Mouse (Mus musculus): ENCODE measurements around the gene Lbh. TPM values are rescaled to one million over a fixed set of nuclear protein-coding genes. Genes with fewer than 3 reads are reported as not detected.
A peak's percentile ranks its signal among the peaks of the same experiment; 100 is the strongest.

Gene Lbh
- polyA plus RNA-seq, 1 experiment = 3.8 TPM

- Histone ChIP-seq H3K36me3 (ENCODE audit: control insufficient read depth, insufficient read depth, low read length) (no peaks in the 10 kb centered on the region), H3K4me1 (ENCODE audit: control insufficient read depth, insufficient read depth, low read length) (no peaks in the 10 kb centered on the region), H3K27me3 (ENCODE audit: control insufficient read depth, insufficient read depth, low read length) (no peaks in the 10 kb centered on the region), H3K4me3 (ENCODE audit: control insufficient read depth, low read depth, low read length) (no peak overlapping the region), H3K27ac (ENCODE audit: control insufficient read depth, insufficient read depth, low read depth, low read length) (no peak overlapping the region)
- TF ChIP-seq CTCF (IDR thresholded peaks at IDR 0.05; ENCODE audit: control insufficient read depth, insufficient read depth, insufficient replicate concordance, low read depth, low read length) (no peak), POLR2A (IDR thresholded peaks at IDR 0.05; ENCODE audit: control insufficient read depth, low read depth, low read length) (no peak)
Observed at GRCm38 (mm10) chr17:72973041-72973440, 54.9 kb downstream of the Lbh start.

DNA sequence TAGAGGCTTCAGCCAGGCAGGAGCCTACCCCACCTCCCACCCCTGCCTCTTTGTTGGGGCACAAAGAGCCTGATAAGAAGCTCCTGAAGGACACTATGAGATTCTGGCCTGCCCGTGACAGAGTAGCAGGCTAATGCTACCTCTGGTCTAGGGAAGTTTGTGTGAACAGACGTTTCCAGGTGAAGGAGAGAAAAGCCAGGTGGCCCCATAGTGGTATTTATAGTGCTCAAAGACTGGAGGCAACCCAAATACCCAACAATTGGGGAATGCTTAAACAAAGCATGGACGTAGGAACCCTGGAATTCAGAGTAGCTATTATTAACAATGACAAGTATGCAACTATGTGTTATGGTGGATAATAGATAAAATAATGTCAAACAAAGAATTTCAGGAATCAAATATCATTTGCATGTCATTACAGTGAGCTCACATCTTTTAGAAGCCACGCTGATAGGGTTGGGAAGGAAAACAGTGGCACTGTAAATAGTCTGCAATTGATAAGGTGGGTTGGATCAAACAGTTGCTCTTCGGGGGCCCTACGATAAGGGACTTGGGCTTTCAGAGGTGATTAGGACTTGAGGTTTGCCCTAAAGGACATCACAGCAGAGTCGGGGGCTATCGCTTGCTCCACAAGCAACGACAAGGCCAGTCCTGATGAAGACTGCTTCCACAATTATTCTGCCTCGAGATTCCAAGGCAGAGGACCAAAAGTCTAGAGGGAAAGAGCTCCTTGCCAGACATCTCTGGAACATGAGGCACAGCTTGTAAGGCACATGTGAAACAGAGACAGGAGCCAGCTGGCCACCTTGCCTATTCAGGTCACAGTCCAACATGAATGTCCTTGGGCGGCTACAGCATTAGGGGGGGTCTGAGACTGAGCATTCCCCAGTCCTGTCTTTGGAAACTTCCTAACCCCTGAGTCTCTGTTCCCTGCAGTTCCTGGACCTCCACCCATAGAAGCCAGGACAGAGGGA lies 58.4 kb downstream of the Lbh start:
- no peaks in the 10 kb centered on the region for H3K36me3 ChIP-seq (ENCODE audit: control insufficient read depth, insufficient read depth, low read length)
- TF ChIP-seq POLR2A (IDR thresholded peaks at IDR 0.05; ENCODE audit: control insufficient read depth, low read depth, low read length) (no peak), CTCF (IDR thresholded peaks at IDR 0.05; ENCODE audit: control insufficient read depth, insufficient read depth, insufficient replicate concordance, low read depth, low read length) (no peak)
- peak overlapping the region; percentile 32 for H3K27ac ChIP-seq (ENCODE audit: control insufficient read depth, insufficient read depth, low read depth, low read length)
- H3K27me3 ChIP-seq (ENCODE audit: control insufficient read depth, insufficient read depth, low read length) = no peaks in the 10 kb centered on the region
- H3K4me1 ChIP-seq (ENCODE audit: control insufficient read depth, insufficient read depth, low read length) = no peaks in the 10 kb centered on the region
- no peak overlapping the region for H3K4me3 ChIP-seq (ENCODE audit: control insufficient read depth, low read depth, low read length)

GRCm38 (mm10) chr17:72977616-72978015 lies 59.5 kb downstream of the Lbh start:
- H3K27me3 ChIP-seq (ENCODE audit: control insufficient read depth, insufficient read depth, low read length) = no peaks in the 10 kb centered on the region
- H3K4me1 ChIP-seq (ENCODE audit: control insufficient read depth, insufficient read depth, low read length) = no peaks in the 10 kb centered on the region
- TF ChIP-seq POLR2A (IDR thresholded peaks at IDR 0.05; ENCODE audit: control insufficient read depth, low read depth, low read length) = no peak
- TF ChIP-seq CTCF (IDR thresholded peaks at IDR 0.05; ENCODE audit: control insufficient read depth, insufficient read depth, insufficient replicate concordance, low read depth, low read length) = no peak
- H3K4me3 ChIP-seq (ENCODE audit: control insufficient read depth, low read depth, low read length) = no peak overlapping the region
- no peak overlapping the region for H3K27ac ChIP-seq (ENCODE audit: control insufficient read depth, insufficient read depth, low read depth, low read length)
- no peaks in the 10 kb centered on the region for H3K36me3 ChIP-seq (ENCODE audit: control insufficient read depth, insufficient read depth, low read length)

DNA sequence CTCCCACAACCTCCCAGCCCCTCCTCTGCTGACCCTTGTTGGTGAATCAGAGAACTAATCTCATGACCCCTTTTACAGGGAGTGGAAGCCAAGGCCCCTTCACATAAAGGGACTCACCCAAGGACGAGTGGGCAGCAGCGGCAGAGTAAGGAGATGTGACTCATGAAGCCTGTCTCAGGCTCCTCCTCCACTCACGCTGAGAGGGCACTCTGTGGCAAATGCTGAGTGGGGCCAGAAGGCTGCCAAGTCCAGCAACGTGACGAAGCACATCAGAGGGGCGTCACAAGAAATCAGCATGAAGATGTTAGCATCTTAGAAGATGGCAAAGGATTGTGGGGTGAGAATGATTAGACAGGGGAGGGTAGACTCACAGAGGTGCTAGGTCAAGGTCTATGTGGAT lies 64.1 kb downstream of the Lbh start:
- Histone ChIP-seq H3K27me3 (ENCODE audit: control insufficient read depth, insufficient read depth, low read length) (no peaks in the 10 kb centered on the region), H3K4me1 (ENCODE audit: control insufficient read depth, insufficient read depth, low read length) (no peaks in the 10 kb centered on the region), H3K4me3 (ENCODE audit: control insufficient read depth, low read depth, low read length) (no peak overlapping the region), H3K36me3 (ENCODE audit: control insufficient read depth, insufficient read depth, low read length) (no peaks in the 10 kb centered on the region), H3K27ac (ENCODE audit: control insufficient read depth, insufficient read depth, low read depth, low read length) (no peak overlapping the region)
- no peak for TF ChIP-seq CTCF (IDR thresholded peaks at IDR 0.05; ENCODE audit: control insufficient read depth, insufficient read depth, insufficient replicate concordance, low read depth, low read length)
- TF ChIP-seq POLR2A (IDR thresholded peaks at IDR 0.05; ENCODE audit: control insufficient read depth, low read depth, low read length) = no peak

- Histone ChIP-seq H3K4me1 (ENCODE audit: control insufficient read depth, insufficient read depth, low read length) (no peaks in the 10 kb centered on the region), H3K27me3 (ENCODE audit: control insufficient read depth, insufficient read depth, low read length) (no peaks in the 10 kb centered on the region), H3K36me3 (ENCODE audit: control insufficient read depth, insufficient read depth, low read length) (no peaks in the 10 kb centered on the region)
Observed at GRCm38 (mm10) chr17:72983471-72983870, 65.4 kb downstream of the Lbh start.

DNA sequence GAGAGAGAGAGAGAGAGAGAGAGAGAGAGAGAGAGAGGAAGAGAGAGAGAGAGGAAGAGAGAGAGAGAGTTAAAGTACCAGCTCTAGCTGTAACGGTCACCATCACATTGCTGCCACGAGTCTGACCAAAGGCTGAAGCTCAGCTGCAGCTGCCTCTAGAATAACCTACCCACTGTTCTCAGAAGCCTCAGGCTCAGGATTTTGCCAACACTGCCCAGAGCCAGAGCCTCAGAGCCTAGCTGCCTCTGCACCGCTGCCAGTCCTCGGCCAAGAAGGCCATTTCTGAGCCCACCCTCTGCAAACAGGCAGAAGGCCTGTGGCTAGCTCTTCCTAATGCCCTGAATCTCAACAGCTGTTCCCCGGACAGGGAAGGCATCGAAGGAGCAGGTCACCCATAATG lies 70.9 kb downstream of the Lbh start:
- Histone ChIP-seq H3K4me3 (ENCODE audit: control insufficient read depth, low read depth, low read length) (no peak overlapping the region), H3K27ac (ENCODE audit: control insufficient read depth, insufficient read depth, low read depth, low read length) (no peak overlapping the region), H3K27me3 (ENCODE audit: control insufficient read depth, insufficient read depth, low read length) (no peaks in the 10 kb centered on the region), H3K4me1 (ENCODE audit: control insufficient read depth, insufficient read depth, low read length) (no peaks in the 10 kb centered on the region), H3K36me3 (ENCODE audit: control insufficient read depth, insufficient read depth, low read length) (no peaks in the 10 kb centered on the region)
- TF ChIP-seq POLR2A (IDR thresholded peaks at IDR 0.05; ENCODE audit: control insufficient read depth, low read depth, low read length) = no peak
- no peak for TF ChIP-seq CTCF (IDR thresholded peaks at IDR 0.05; ENCODE audit: control insufficient read depth, insufficient read depth, insufficient replicate concordance, low read depth, low read length)

More at GRCm38 (mm10) chr17:72983471-72983870, 65.4 kb downstream of the Lbh start:
- Histone ChIP-seq H3K27ac (ENCODE audit: control insufficient read depth, insufficient read depth, low read depth, low read length) (no peak overlapping the region), H3K4me3 (ENCODE audit: control insufficient read depth, low read depth, low read length) (no peak overlapping the region)
- no peak for TF ChIP-seq CTCF (IDR thresholded peaks at IDR 0.05; ENCODE audit: control insufficient read depth, insufficient read depth, insufficient replicate concordance, low read depth, low read length)
- TF ChIP-seq POLR2A (IDR thresholded peaks at IDR 0.05; ENCODE audit: control insufficient read depth, low read depth, low read length) = no peak

Other genes starting within 250 kb of the Lbh start
- 35.5 and 43.0 TPM in 2 replicates for gene Ypel5, start 81.9 kb upstream of the Lbh start, polyA plus RNA-seq (2012; rRNA removed)
- 7.7 and 9.2 TPM in 2 replicates for gene Lclat1, start 189.7 kb downstream of the Lbh start, polyA plus RNA-seq (2012; rRNA removed)

Measured in testis, adult 2 months (tissue).